22 mouse cellular contexts compared by ENCODE assay signal in the genomic region with DNA sequence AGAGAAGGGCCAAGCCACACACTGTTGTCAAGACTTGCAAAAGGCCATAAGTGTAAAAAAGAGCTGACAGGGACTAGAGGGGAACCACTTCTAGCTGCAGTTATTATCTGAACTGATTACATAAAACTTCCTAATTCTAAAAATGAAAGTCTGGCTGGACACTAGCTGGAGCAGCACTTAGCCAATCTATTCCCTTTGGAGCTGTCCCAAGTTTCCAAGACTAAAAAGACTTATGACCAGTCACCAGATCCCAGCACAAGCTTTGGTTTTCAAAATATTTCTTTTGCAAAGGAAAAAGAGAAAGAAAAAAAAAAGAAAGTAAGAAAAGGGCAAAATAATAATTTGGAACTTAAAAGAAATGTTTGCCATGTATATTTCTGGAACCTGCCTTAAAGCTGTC.
DNase-seq lines count a peak whose midpoint lies in the region; ATAC-seq and TF ChIP-seq lines count a peak whose summit lies in the region.
"Had no signal": no experiment of that assay in that cellular context is flagged by ENCODE, and none has a peak within 500 bp of the region (broad histone marks: within the 10 kb centered on the region; RNA-seq: fewer than 3 reads in every experiment).

No protein-coding gene starts in this region.

- no peaks in the 10 kb centered on the region for H3K27me3 ChIP-seq in heart, embryonic 13.5 days (replicated peaks)
- H3K27me3 ChIP-seq in heart, embryonic 11.5 days (ENCODE audit: control insufficient read depth, insufficient read depth, low read length): no peaks in the 10 kb centered on the region
- H3K27me3 ChIP-seq in liver, adult 2 months (ENCODE audit: control insufficient read depth, insufficient read depth, low read length): no peaks in the 10 kb centered on the region
- no peaks in the 10 kb centered on the region for H3K27me3 ChIP-seq in liver, embryonic 11.5 days (replicated peaks; ENCODE audit: control insufficient read depth, insufficient read depth, low read length)
- H3K27me3 ChIP-seq: hindbrain, embryonic 13.5 days; limb, embryonic 15.5 days; neural tube, embryonic 13.5 days had no signal

- ATAC-seq in heart, embryonic 13.5 days (ENCODE audit: extremely low read depth, insufficient number of reproducible peaks, low FRiP score, low TSS enrichment): no peak
- ATAC-seq in heart, embryonic 11.5 days (replicated peaks; ENCODE audit: insufficient number of reproducible peaks, low FRiP score, low TSS enrichment): no peak
- ATAC-seq in liver, embryonic 11.5 days (replicated peaks; ENCODE audit: low FRiP score): no peak
- ATAC-seq: forebrain, embryonic 14.5 days; midbrain, embryonic 16.5 days had no signal

- H3K4me3 ChIP-seq in heart, embryonic 13.5 days: no peak overlapping the region
- H3K4me3 ChIP-seq in heart, embryonic 11.5 days (ENCODE audit: low read depth, low read length): no peak overlapping the region
- no peak overlapping the region for H3K4me3 ChIP-seq in liver, adult 2 months (ENCODE audit: insufficient read depth, low read depth, low read length)
- no peak overlapping the region for H3K4me3 ChIP-seq in liver, embryonic 11.5 days (ENCODE audit: low read depth, low read length)
- H3K4me3 ChIP-seq: hindbrain, embryonic 13.5 days; limb, embryonic 15.5 days; midbrain, embryonic 10.5 days; myocyte; neural tube, embryonic 13.5 days had no signal

- 0 out of 2 replicates have a peak overlapping the region, but pooled peaks have one; percentile 20 for H3K27ac ChIP-seq in heart, embryonic 13.5 days (replicated peaks)
- no peak overlapping the region for H3K27ac ChIP-seq in heart, embryonic 11.5 days (ENCODE audit: low read depth, low read length)
- H3K27ac ChIP-seq in liver, adult 2 months (replicated peaks; ENCODE audit: insufficient read depth, low read depth, low read length): no peak overlapping the region
- no peak overlapping the region for H3K27ac ChIP-seq in liver, embryonic 11.5 days (ENCODE audit: low read depth, low read length)
- H3K27ac ChIP-seq: hindbrain, embryonic 13.5 days; limb, embryonic 15.5 days; midbrain, embryonic 10.5 days; neural tube, embryonic 13.5 days had no signal

- no peak overlapping the region for H3K4me2 ChIP-seq in heart, embryonic 13.5 days
- no peak overlapping the region for H3K4me2 ChIP-seq in heart, embryonic 11.5 days
- no peak overlapping the region for H3K4me2 ChIP-seq in liver, embryonic 11.5 days
- H3K4me2 ChIP-seq: hindbrain, embryonic 13.5 days; limb, embryonic 15.5 days; neural tube, embryonic 13.5 days had no signal

- H3K36me3 ChIP-seq in heart, embryonic 13.5 days: no peaks in the 10 kb centered on the region
- no peaks in the 10 kb centered on the region for H3K36me3 ChIP-seq in heart, embryonic 11.5 days (ENCODE audit: control insufficient read depth, insufficient read depth, low read length)
- H3K36me3 ChIP-seq in liver, adult 2 months (ENCODE audit: control insufficient read depth, insufficient read depth, low read length): no peaks in the 10 kb centered on the region
- H3K36me3 ChIP-seq in liver, embryonic 11.5 days (ENCODE audit: control insufficient read depth, insufficient read depth, low read length): no peaks in the 10 kb centered on the region
- H3K36me3 ChIP-seq: hindbrain, embryonic 13.5 days; limb, embryonic 15.5 days; midbrain, embryonic 10.5 days; neural tube, embryonic 13.5 days had no signal

- no peaks in the 10 kb centered on the region for H3K79me2 ChIP-seq in liver, adult 2 months (ENCODE audit: control insufficient read depth, insufficient read depth, low read length)

- DNase-seq in gastrocnemius, adult 18-20 months (ENCODE audit: low spot score): peak; percentile 36
- DNase-seq in gastrocnemius, postnatal 10 days: no peak
- peak; percentile 72 for DNase-seq in liver, adult 2 months (ENCODE audit: extremely low read depth, low read depth, low spot score)
- no peak for DNase-seq in liver, embryonic 11.5 days (ENCODE audit: low spot score)
- DNase-seq in fibroblast of lung, adult 2 months (ENCODE audit: low read depth): peak; percentile 60
- DNase-seq in left cerebral cortex, postnatal 36 days (ENCODE audit: low spot score in 2 of 2): no peak
- DNase-seq: adrenal gland, postnatal 14 days; cerebellum, adult 9-10 months; gastrocnemius, postnatal 25 days; layer of hippocampus, adult 9-11 months; left cerebral cortex, postnatal 4 days; retina, postnatal 1 day; right cerebral cortex, postnatal 25 days had no signal

- TF ChIP-seq CTCF in liver, adult 2 months (IDR thresholded peaks at IDR 0.05; ENCODE audit: low read depth, low read length): no peak

- peaks cover 5% of the 10 kb centered on the region for H3K4me1 ChIP-seq in heart, embryonic 13.5 days
- no peaks in the 10 kb centered on the region for H3K4me1 ChIP-seq in heart, embryonic 11.5 days (ENCODE audit: control insufficient read depth, insufficient read depth, low read length)
- no peaks in the 10 kb centered on the region; the same call in 1 of the 2 replicates for H3K4me1 ChIP-seq in liver, adult 2 months (ENCODE audit: control insufficient read depth, insufficient read depth, low read length)
- H3K4me1 ChIP-seq in liver, embryonic 11.5 days (replicated peaks; ENCODE audit: control insufficient read depth, insufficient read depth, low read length): no peaks in the 10 kb centered on the region
- H3K4me1 ChIP-seq: hindbrain, embryonic 13.5 days; limb, embryonic 15.5 days; midbrain, embryonic 10.5 days; neural tube, embryonic 13.5 days had no signal

- H3K9ac ChIP-seq in heart, embryonic 13.5 days: no peak overlapping the region
- H3K9ac ChIP-seq in heart, embryonic 11.5 days (ENCODE audit: low read depth, low read length): no peak overlapping the region
- H3K9ac ChIP-seq in liver, adult 2 months (ENCODE audit: low read depth, low read length): no peak overlapping the region
- no peak overlapping the region for H3K9ac ChIP-seq in liver, embryonic 11.5 days (ENCODE audit: low read depth, low read length)
- H3K9ac ChIP-seq: hindbrain, embryonic 13.5 days; limb, embryonic 15.5 days; neural tube, embryonic 13.5 days had no signal

- H3K9me3 ChIP-seq in heart, embryonic 13.5 days: no peaks in the 10 kb centered on the region
- H3K9me3 ChIP-seq in heart, embryonic 11.5 days (replicated peaks; ENCODE audit: control insufficient read depth, low read length): no peaks in the 10 kb centered on the region
- no peaks in the 10 kb centered on the region for H3K9me3 ChIP-seq in liver, embryonic 11.5 days (ENCODE audit: control insufficient read depth, low read length)
- H3K9me3 ChIP-seq: hindbrain, embryonic 13.5 days; limb, embryonic 15.5 days; midbrain, embryonic 10.5 days; neural tube, embryonic 13.5 days had no signal

- no peak for TF ChIP-seq POLR2A in liver, adult 2 months (IDR thresholded peaks at IDR 0.05; ENCODE audit: extremely low read depth, insufficient read depth, low read length)

- intact Hi-C loops in left cerebral cortex, postnatal 36 days (cut with DNase I): no loop called here

Comparison
In these comparisons a context has a peak if more than half of its experiments do, and no peak if none do; other contexts are left out.
1. DNase-seq: peak in gastrocnemius, adult 18-20 months (single experiment), liver, adult 2 months (single experiment) and fibroblast of lung, adult 2 months (single experiment); none in gastrocnemius, postnatal 10 days (single experiment), liver, embryonic 11.5 days (single experiment) and left cerebral cortex, postnatal 36 days (0 of 2).